Mouse (Mus musculus): ENCODE measurements around the gene Smyd4. TPM values are rescaled to one million over a fixed set of nuclear protein-coding genes. Genes with fewer than 3 reads are reported as not detected.

The Smyd4 gene
- polyA plus RNA-seq, 1 experiment from 2014 or later, result 17.7 TPM

DNA sequence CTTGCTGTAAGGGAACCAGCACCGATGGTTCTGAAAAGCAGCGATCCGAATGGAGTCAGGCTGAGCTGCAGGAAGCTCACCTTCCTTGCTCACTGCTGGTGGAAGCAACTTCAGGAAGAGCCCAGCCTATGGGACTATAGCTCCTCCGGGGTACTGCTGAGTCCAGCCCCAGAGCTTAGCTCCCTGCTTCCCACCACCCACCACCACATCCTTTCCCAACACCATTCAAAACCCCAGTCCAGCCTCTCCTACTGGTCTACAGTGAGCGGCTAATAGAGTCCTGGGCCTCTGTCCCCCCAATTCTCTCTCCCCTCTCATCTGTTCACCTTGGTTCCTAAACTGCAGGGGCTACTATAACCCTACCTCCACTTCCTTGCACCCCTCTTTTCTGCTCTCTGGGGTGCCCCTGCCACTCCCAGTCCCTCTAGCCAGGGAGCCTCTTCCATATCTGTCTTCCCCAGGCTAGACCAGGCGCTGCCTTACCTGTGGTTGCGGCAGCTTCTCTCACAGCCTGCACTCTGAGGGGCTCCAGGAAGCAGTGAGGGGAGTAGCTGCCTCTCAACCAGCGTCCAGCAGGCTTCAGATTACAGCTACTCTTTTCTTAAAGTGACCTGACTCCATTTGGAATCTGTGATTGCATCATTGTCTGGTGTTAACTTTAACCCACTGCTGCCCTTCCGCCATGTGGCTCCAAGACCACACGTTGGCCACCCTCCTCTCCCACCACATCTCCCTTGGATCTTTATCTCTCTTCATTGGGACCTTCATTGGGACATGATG lies 74.0 kb downstream of the Smyd4 start, which contains the start of gene Serpinf1:
TSS of gene Serpinf1 (minus strand) at position 689 of the 780 bp plus-strand sequence.
- 53% methylated on average over 10 of the region's 10 CpGs for WGBS
- no peak within 1 kb of the TSS for H3K4me2 ChIP-seq
- H3K9me3 ChIP-seq (replicated peaks), result no peaks in the 10 kb centered on the region
- no peaks in the 10 kb centered on the region for H3K27me3 ChIP-seq
- ATAC-seq, result no peak
- no peak within 1 kb of the TSS for H3K27ac ChIP-seq
- H3K36me3 ChIP-seq (ENCODE audit: poor library complexity, severe bottlenecking), result no peaks in the 10 kb centered on the region
- no peak within 1 kb of the TSS for H3K9ac ChIP-seq
- no peak within 1 kb of the TSS for H3K4me3 ChIP-seq
- H3K4me1 ChIP-seq, result no peaks in the 10 kb centered on the region

DNA sequence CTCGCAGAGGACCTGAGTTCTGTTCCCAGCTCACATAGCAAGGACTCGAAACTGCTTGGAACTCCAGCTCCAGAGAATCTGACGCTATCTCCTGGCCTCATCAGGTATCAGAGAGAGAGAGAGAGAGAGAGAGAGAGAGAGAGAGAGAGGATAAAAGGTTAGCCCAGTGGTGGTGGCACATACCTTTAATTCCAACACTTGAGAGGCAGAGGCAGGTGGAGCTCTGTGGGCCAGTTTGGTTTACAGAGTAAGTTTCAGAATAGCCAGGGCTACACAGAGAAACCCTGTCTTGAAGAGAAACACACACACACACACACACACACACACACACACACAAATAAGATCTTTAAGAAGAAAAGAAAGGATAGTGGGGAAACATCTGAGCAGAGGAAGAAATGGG lies 74.9 kb downstream of the Smyd4 start:
- Histone ChIP-seq H3K27me3 (no peaks in the 10 kb centered on the region), H3K36me3 (ENCODE audit: poor library complexity, severe bottlenecking) (no peaks in the 10 kb centered on the region), H3K4me1 (no peaks in the 10 kb centered on the region), H3K27ac (no peak overlapping the region), H3K4me3 (no peak overlapping the region), H3K9ac (no peak overlapping the region), H3K9me3 (replicated peaks) (no peaks in the 10 kb centered on the region), H3K4me2 (no peak overlapping the region)
- 86% methylated on average over 3 of the region's 3 CpGs for WGBS
- ATAC-seq, result no peak

DNA sequence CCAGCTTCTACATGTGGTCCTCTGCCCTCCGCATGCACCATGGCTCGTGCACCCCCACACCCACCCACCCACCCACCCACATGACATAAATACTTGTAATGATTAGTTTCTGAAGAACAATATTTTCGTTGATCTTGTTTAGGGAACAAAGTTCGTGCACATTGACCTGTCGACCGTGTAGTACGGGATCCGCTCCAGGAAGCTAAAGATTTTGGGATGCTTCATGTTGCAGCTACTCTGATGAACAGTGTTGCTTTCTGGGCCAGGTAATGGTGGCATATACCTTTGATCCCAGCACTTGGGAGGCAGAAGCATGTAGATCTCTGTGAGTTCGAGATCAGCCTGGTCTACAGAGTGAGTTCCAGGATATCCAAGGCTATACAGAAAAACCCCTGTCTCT lies 75.8 kb downstream of the Smyd4 start:
- H3K36me3 ChIP-seq (ENCODE audit: poor library complexity, severe bottlenecking), result no peaks in the 10 kb centered on the region
- WGBS, result 90% methylated on average over 9 of the region's 9 CpGs

DNA sequence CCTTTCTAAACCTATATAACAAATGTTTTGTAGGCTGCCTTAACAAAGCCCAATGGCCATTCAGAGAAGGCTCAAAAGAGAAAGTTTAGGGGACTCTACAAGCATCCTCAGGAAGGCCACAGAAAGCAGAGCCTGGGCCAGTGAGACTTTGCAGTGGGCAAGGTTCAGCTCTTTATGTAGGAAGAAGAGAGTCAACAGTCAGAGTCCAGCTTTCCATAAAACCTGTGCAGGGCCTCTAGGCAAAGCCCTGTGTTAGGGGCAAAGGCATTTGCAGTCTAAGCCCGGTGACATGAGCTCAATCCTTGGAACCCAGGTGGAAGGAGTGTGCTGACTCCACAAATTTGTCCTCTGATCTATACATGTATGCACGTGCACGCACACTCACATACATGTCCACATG lies 76.2 kb downstream of the Smyd4 start:
- H3K4me1 ChIP-seq, result no peaks in the 10 kb centered on the region
- H3K27ac ChIP-seq, result no peak overlapping the region
- no peak overlapping the region for H3K4me2 ChIP-seq
- no peak for ATAC-seq
- no peak overlapping the region for H3K9ac ChIP-seq
- H3K27me3 ChIP-seq, result no peaks in the 10 kb centered on the region
- no peaks in the 10 kb centered on the region for H3K9me3 ChIP-seq (replicated peaks)
- 95% methylated on average over 3 of the region's 3 CpGs for WGBS
- H3K36me3 ChIP-seq (ENCODE audit: poor library complexity, severe bottlenecking), result no peaks in the 10 kb centered on the region
- no peak overlapping the region for H3K4me3 ChIP-seq

More for the DNA sequence above, 75.8 kb downstream of the Smyd4 start:
- Histone ChIP-seq H3K27me3 (no peaks in the 10 kb centered on the region), H3K4me2 (no peak overlapping the region), H3K4me3 (no peak overlapping the region), H3K27ac (no peak overlapping the region), H3K4me1 (no peaks in the 10 kb centered on the region), H3K9me3 (replicated peaks) (no peaks in the 10 kb centered on the region), H3K9ac (no peak overlapping the region)
- no peak for ATAC-seq

DNA sequence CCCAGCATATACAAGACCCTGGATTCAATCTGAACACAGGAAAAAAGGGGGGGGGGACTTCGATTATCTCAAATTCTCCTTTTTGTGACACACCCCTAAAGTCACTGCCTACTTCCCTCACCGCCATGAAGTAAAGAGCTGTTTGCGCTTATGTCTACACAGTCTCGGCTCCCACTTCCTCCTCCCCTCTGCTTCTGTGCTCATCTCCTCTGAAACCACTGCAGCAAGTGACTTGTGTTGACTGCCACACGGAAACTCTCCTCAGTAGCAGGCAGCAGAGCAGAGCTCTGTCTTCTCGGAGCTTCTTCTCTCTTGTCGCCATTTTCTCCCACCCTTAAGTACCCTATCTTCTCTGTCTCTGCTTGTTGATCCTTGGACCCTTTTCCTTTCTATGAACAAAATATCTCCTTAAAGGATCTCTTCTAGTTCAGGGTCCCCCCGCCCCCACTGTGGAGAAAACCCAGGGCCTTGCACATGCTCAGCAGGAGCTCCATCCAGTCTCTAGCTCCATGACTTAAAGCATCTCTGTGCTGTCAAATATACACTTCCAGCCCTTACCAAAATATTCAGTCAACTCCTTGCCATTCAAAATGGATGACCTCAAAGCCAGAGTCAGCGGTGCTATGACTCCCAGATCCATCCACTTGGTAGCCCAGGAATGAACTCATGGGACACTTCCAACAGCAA lies 80.9 kb downstream of the Smyd4 start:
- H3K36me3 ChIP-seq (ENCODE audit: poor library complexity, severe bottlenecking), result no peaks in the 10 kb centered on the region
- H3K4me3 ChIP-seq, result no peak overlapping the region
- peaks cover 3% of the 10 kb centered on the region for H3K9me3 ChIP-seq (replicated peaks)
- H3K27ac ChIP-seq, result no peak overlapping the region
- no peak overlapping the region for H3K9ac ChIP-seq
- no peak for ATAC-seq
- WGBS, result 91% methylated on average over 9 of the region's 9 CpGs
- H3K4me1 ChIP-seq, result peaks cover 16% of the 10 kb centered on the region
- H3K27me3 ChIP-seq, result no peaks in the 10 kb centered on the region
- H3K4me2 ChIP-seq, result no peak overlapping the region

DNA sequence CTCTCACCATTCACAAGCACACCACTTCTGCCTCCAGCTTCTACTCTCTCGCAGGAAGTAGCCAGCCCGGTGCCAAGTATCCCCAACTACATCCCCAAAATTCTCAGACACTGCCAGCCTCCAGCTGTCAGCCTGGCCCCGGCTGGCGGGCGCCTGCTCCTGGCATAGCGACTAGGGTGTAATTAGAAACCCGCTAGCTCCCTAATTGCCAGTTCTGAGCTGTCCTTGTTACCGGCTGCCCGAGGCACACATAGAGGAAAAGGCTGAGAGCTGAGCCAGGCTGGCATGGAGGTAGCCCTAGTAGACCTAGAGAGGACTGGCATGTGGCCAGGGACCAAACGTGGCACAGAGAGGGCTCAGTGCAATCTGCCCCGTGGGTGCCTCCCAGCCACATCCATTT lies 83.1 kb downstream of the Smyd4 start:
- ATAC-seq, result peak; percentile 99
- H3K27me3 ChIP-seq, result no peaks in the 10 kb centered on the region
- 0 out of 2 replicates have a peak overlapping the region, but pooled peaks have one; percentile 10 for H3K4me2 ChIP-seq
- WGBS, result 43% methylated on average over 11 of the region's 11 CpGs
- H3K9ac ChIP-seq, result no peak overlapping the region
- H3K4me1 ChIP-seq, result peaks cover 16% of the 10 kb centered on the region
- peaks cover 8% of the 10 kb centered on the region for H3K9me3 ChIP-seq (replicated peaks)
- peak overlapping the region; percentile 71; the same call in 1 of the 2 replicates for H3K27ac ChIP-seq
- no peak overlapping the region for H3K4me3 ChIP-seq
- H3K36me3 ChIP-seq (ENCODE audit: poor library complexity, severe bottlenecking), result no peaks in the 10 kb centered on the region

DNA sequence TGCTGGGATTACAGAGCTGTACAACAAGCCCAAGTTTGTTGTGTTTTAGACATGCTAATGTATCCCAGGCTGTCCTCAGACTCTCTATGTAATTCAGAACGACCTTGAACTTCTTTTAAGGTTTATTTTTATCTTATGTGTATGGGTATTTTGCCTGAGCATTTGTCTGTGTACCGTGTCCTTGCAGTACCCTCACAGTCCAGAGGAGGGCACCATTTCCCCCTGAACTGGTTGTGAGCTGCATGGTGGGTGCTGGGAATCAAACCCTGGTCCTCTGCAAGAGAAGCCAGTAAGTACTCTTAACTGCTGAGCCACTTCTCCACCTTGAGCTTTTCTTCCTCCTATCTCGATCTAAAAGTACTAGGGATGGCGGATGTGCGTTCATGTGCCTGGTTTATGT lies 85.9 kb downstream of the Smyd4 start:
- peaks cover 16% of the 10 kb centered on the region for H3K4me1 ChIP-seq
- no peaks in the 10 kb centered on the region for H3K27me3 ChIP-seq
- no peak overlapping the region for H3K27ac ChIP-seq
- 83% methylated on average over 5 of the region's 5 CpGs for whole genome bisulfite sequencing
- no peaks in the 10 kb centered on the region for H3K36me3 ChIP-seq (ENCODE audit: poor library complexity, severe bottlenecking)
- no peak overlapping the region for H3K4me3 ChIP-seq
- ATAC-seq, result no peak
- H3K4me2 ChIP-seq, result no peak overlapping the region
- H3K9me3 ChIP-seq (replicated peaks), result peaks cover 8% of the 10 kb centered on the region
- H3K9ac ChIP-seq, result no peak overlapping the region

DNA sequence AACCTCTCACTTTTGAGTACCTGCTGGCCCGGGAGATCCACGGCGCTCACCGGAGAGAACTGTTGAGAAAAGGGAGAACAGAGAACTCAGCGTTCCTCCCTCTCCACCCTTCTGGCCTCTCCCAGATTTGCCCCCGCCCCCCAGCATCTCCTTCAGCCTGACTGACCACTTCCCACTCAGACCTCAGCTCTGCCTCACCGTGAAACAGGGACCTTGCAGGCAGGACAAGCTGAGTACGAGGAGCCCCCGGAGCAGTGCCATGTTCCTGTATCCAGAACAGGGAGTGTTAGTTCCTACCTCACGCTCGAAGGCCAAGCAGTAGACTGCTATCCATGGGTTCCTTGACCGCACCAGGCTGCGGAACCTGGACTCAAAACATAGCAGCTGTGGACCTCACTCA lies 90.0 kb downstream of the Smyd4 start:
- Histone ChIP-seq H3K9ac (no peak overlapping the region), H3K9me3 (replicated peaks) (peaks cover 8% of the 10 kb centered on the region), H3K36me3 (ENCODE audit: poor library complexity, severe bottlenecking) (peaks cover 15% of the 10 kb centered on the region), H3K27me3 (no peaks in the 10 kb centered on the region), H3K4me2 (no peak overlapping the region), H3K4me3 (no peak overlapping the region), H3K4me1 (peaks cover 5% of the 10 kb centered on the region; the same call in 1 of the 2 replicates), H3K27ac (no peak overlapping the region)
- 84% methylated on average over 13 of the region's 13 CpGs for WGBS
- ATAC-seq, result no peak

DNA sequence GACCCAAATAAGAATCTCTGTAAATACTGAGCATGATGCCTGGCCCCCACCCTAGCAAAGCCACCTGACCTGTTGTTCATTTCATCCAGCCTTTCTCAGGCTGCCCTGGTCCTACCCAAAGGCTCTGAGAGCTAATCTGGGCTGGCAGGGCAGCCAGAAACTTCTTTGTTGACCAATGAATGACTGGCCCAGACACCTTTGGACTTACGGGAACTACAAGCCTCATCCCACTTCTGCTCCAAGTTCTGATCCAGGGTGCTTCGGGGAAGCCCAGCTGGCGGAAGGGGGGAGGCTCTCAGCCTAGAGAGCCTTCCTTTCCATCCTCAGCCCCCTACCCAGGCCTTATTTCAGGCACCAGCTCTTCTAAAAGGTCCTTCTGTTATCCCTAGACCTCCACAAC lies 90.6 kb downstream of the Smyd4 start:
- Histone ChIP-seq H3K27ac (no peak overlapping the region), H3K4me2 (no peak overlapping the region), H3K9me3 (replicated peaks) (peaks cover 8% of the 10 kb centered on the region), H3K9ac (no peak overlapping the region), H3K4me1 (peaks cover 5% of the 10 kb centered on the region; the same call in 1 of the 2 replicates), H3K27me3 (no peaks in the 10 kb centered on the region), H3K4me3 (no peak overlapping the region), H3K36me3 (ENCODE audit: poor library complexity, severe bottlenecking) (peaks cover 15% of the 10 kb centered on the region)
- WGBS, result 85% methylated on average over 3 of the region's 3 CpGs
- ATAC-seq, result no peak

DNA sequence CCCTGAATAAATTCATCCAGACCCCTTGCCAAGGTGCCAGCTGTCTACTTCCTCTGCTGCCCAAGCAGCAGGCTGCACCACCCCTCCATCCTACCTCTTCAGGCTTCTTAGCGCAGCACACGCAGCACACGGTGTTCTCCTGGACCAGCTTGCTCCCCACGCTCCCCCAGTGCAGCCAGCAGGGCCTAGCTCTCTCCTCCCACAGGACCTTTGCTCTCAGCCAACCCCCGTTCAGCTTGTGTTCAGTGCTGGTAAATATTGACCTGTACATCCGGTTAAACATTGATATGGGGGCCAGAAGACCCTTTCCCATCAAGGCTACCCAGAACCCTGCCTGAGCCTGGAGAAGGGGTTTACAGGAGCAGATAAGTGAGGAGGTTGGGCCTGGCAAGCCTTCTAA lies 91.1 kb downstream of the Smyd4 start, which contains the start of gene Serpinf2:
TSS of gene Serpinf2 (minus strand) at position 229 of the 400 bp plus-strand sequence.
- WGBS, result 89% methylated on average over 6 of the region's 6 CpGs
- H3K4me1 ChIP-seq, result peaks cover 5% of the 10 kb centered on the region; the same call in 1 of the 2 replicates
- ATAC-seq, result no peak

DNA sequence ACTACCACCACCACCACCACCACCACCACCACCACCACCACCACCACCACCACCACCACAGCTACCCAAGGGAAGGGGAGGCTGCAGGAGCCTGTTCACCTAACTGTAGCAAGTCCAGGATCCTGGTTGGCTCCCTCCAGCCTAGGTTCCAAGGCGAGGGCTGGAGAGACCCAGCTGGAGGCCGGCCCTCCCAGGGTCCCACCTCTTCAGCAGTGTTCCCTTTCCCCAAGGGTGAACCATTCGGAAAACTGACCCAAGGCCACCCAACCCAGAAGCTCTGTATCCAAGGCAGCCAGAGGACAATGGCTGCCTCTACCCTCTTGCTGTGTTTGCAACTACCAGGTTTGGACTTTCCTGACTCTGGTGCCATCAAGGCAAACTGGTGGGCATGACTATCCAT lies 91.7 kb downstream of the Smyd4 start:
- no peak overlapping the region for H3K27ac ChIP-seq
- ATAC-seq, result no peak
- no peaks in the 10 kb centered on the region for H3K9me3 ChIP-seq (replicated peaks)
- peaks cover 5% of the 10 kb centered on the region; the same call in 1 of the 2 replicates for H3K4me1 ChIP-seq
- 85% methylated on average over 3 of the region's 3 CpGs for WGBS
- H3K4me2 ChIP-seq, result no peak overlapping the region
- no peak overlapping the region for H3K4me3 ChIP-seq
- no peak overlapping the region for H3K9ac ChIP-seq
- no peaks in the 10 kb centered on the region for H3K27me3 ChIP-seq
- H3K36me3 ChIP-seq (ENCODE audit: poor library complexity, severe bottlenecking), result peaks cover 20% of the 10 kb centered on the region

More for the DNA sequence above, 91.1 kb downstream of the Smyd4 start, which contains the start of gene Serpinf2:
- no peak within 1 kb of the TSS for H3K4me2 ChIP-seq
- no peaks in the 10 kb centered on the region for H3K27me3 ChIP-seq
- no peak within 1 kb of the TSS for H3K27ac ChIP-seq
- H3K9me3 ChIP-seq (replicated peaks), result peaks cover 3% of the 10 kb centered on the region; the same call in 1 of the 2 replicates
- no peak within 1 kb of the TSS for H3K4me3 ChIP-seq
- peaks cover 15% of the 10 kb centered on the region for H3K36me3 ChIP-seq (ENCODE audit: poor library complexity, severe bottlenecking)
- H3K9ac ChIP-seq, result no peak within 1 kb of the TSS

DNA sequence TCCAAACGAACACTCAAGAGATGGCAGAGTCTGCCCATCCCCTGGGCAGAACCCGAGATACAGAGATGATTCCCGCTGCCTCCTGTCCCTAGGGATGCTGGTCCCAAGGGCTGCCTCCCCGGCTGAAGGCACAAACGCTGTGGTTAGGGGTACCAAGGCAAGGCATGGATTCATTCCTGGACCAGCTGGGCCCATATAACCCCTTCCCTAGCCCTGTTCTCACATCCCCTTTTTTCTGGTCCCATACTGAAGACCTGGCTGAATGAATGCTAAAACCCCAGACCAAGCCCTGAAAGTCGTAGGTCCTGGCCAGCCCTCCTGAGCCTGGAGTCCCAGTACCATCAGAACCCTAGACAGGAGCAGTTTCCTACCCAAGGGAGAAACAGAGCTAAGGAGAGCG lies 92.8 kb downstream of the Smyd4 start:
- peaks cover 31% of the 10 kb centered on the region for H3K36me3 ChIP-seq (ENCODE audit: poor library complexity, severe bottlenecking)
- 90% methylated on average over 7 of the region's 7 CpGs for WGBS
- H3K4me1 ChIP-seq, result peaks cover 5% of the 10 kb centered on the region; the same call in 1 of the 2 replicates

More for the DNA sequence above, 92.8 kb downstream of the Smyd4 start:
- H3K9ac ChIP-seq, result no peak overlapping the region
- H3K4me2 ChIP-seq, result no peak overlapping the region
- H3K9me3 ChIP-seq (replicated peaks), result no peaks in the 10 kb centered on the region
- no peaks in the 10 kb centered on the region for H3K27me3 ChIP-seq
- H3K27ac ChIP-seq, result no peak overlapping the region
- no peak for ATAC-seq
- H3K4me3 ChIP-seq, result no peak overlapping the region
